Mouse (Mus musculus) right cerebral cortex, postnatal 10 days (tissue): ENCODE measurements at regions not wholly inside any gene's neighbourhood (a gene's known extent, or its start where the extent isn't known, plus 50 kb on each side); places are given as distances from the start of the nearest gene placed in this dataset.

ENCODE experiments used
- DNase-seq, 2 experiments: peaks; one replicate each; pipeline ENCODE4 v3.0.0; 2021; ENCODE audit warnings: low spot score in 2 of 2

- no peak for DNase-seq
Observed at GRCm38 (mm10) chr14:76917139-76917929, 119.2 kb upstream of the Ccdc122 start.

- no peak for DNase-seq
Observed at GRCm38 (mm10) chr14:76913850-76914249, 122.7 kb upstream of the Ccdc122 start.

- no peak for DNase-seq
Observed at GRCm38 (mm10) chr14:76912301-76913001, 124.1 kb upstream of the Ccdc122 start.

DNA sequence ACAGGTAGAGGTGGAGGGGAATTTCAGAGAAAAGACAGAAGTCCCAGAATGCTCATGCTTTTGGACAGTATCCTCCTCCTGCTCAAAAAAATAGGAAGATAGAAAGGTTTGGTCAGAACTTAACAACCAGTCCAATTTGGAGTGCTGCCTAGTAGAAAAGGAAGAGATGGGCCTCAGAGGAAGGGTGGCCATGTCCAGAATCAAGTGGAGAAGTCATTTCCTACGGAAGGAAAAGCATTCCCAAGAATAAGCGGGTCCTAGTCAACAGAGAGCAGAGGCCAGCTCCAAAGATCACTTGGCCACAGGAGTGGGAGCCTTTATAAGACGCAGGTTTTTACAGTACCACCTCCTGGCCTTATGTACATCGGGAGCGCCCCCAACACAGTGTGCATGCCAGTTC lies 125.3 kb upstream of the Ccdc122 start:
- no peak for DNase-seq

DNA sequence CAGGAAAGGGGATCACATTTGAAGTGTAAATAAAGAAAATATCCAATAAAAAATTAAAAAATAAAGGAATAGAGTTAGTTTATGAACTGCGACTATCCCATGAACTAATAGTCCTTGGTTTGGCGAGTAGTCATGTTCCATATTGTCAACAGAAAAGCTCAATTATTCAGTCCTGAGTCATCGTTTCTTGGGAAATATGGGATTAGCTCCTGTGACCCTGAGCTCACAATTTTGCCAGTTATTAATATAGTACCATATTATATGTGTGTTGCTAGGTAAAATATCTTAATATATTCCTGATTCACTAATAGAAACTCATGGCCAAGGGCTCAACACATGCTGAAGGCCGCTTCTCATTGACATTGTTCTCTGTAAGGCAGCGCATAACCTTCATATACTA lies 126.4 kb upstream of the Ccdc122 start:
- no peak for DNase-seq

DNA sequence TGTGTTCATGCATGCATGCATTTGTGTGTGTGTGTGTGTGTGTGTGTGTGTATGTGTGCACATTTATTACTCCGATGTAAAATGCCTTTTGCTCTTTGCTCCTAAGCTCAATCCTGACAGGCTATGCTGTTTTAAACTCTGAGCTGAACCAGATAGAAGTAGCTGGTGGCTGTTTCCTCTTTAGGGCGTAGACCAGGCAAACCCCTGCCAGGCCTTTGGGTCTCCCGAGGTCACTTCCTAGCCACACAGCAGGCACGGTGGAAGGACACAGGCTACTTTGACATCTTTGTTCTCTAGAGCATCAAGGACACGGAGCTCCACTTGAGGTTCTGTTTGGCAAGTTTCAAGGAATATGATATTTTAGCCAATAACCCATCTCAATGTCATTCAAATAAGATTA lies 128.6 kb upstream of the Ccdc122 start:
- no peak for DNase-seq

DNA sequence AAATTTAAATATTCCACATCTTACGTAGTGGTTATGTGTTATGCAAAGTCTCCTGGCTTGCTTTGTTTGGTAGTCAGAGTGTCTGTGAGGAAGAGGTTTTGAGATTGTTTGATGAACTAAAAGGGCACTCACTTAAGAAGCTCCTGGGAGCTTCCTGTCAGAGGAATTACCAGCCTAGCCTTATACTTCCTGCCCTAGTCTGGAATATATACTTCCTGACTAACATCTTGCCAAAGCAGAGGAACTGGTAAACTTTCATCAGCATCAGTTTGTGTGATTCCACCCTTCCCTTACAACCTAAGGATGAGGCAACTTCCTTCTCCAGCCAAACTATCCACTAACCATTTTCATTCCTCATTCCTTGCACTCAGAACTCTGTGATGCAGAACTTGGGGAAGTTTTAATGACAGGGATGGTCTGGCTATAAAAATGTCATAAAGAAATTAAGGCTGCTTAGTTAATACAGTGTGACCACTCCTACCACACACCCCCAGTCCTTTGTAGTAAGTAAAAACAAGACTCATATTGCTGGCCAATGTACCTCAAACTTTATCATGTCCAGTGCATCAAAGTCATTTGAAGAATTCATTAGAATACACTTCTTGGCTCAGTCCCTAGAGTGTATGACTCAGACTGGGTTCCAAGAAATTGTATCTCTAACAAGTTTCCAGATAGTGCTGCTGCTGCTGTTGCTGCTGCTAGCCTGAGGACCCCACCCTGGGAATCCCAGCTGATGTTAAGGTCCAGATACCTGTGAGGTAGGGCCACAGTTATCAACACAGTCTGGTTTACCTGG lies 133.4 kb upstream of the Ccdc122 start:
- no peak for DNase-seq

DNA sequence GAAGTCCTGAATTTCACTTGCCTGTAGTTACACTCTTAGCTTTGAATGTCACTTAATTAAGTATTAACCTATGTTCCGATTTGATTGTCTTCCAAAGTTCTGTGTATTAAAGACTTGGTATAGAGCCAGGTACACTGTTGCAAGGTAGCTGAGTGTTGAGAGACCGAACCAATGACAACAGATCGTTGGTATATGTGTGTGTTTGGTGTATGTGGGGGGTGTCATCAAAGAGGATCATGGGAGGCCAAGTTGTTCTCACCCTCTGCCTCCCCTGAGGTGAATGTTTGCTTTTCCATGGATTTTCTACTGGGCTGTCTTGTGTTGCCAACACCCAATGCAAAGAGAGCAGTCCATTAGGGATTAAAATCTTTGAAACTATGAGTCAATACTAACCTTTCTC lies 135.1 kb upstream of the Ccdc122 start:
- no peak for DNase-seq

DNA sequence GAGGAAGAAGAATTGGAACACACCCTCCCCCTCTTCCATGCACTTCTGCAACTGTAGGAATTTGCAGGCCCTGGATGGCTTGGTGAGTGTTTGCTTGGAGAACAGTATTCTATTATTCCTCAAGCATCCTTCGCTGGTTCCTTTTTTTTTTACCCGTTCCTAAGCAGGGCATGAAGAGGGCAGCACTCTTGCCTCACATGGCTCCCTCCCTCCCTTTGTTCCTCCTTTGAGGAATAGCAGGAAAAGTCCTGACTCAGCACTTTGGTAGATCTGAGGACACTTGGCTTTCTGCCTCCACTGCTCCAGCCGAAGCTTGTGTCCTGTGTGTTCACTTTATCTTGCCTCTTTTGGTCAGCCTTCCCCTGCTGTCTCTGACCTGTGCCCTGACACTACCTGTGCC lies 137.2 kb upstream of the Ccdc122 start:
- no peak for DNase-seq

GRCm38 (mm10) chr14:76887708-76888107 lies 148.9 kb upstream of the Ccdc122 start:
- DNase-seq, result no peak

GRCm38 (mm10) chr14:76887201-76887600 lies 149.4 kb upstream of the Ccdc122 start:
- DNase-seq, result no peak

- no peak for DNase-seq
Observed at GRCm38 (mm10) chr14:76883231-76883651, 153.3 kb upstream of the Ccdc122 start.

- peak; percentile 71 to 72 for DNase-seq
Observed at GRCm38 (mm10) chr14:76882711-76883171, 153.8 kb upstream of the Ccdc122 start.

DNA sequence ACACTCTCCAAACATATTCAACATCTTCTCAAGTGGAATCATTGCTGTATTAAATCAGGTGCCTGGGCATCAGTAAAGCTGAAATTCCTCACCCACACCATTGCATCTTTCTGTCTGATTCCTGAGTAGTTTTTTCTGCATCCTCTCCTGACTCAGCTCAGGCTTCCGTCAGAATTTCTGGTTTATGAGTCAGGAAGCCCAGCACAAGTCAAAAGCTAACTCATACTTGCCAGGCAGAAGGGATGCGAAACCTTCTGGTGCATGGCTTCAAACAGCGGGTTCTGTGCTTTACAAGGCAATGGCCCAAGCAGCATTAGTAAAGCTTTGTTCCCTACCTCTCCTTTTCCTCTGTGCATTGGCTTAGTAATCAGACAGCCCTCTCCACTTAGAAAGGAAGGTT lies 155.7 kb upstream of the Ccdc122 start:
- DNase-seq, result no peak

DNA sequence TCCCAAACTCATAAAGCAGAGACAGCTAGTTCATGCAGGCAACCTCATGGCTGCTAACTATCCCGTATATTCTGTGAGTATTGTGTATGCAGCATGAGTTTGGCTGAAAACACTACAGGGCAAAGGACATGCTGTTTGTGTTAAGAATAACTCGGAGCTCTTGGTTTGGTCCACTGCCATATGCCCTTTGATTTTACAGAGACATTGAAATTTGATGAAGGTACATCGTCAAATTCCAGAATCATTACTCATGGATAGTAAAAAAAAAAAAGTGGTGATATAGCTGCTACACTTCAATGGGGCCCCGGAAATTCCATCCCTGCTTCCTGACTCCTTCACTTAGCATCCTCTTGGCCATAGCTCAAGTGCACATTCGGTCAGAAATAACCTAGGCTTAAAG lies 159.3 kb upstream of the Ccdc122 start:
- no peak for DNase-seq

DNA sequence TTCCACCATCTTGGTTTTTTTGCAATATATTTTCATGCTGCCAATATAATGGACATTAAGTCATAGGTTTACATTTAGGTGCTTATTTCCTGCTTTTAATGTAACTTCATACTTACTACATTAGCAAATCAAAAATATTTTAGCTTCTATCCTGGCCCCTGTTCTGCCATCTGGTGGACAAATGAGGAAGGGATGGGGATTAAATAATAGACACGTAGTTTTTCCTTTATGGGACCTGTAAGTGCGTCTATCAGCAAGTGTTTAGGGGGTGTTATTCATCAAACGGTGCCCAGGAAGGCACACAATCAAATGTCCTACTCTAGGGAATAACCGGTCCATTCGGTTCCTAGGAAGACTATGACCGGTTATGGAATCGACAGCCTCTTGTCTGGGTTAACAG lies 160.6 kb upstream of the Ccdc122 start:
- peak; percentile 55 to 67 for DNase-seq

GRCm38 (mm10) chr14:76875266-76875900 lies 161.2 kb upstream of the Ccdc122 start:
- DNase-seq, result no peak

DNA sequence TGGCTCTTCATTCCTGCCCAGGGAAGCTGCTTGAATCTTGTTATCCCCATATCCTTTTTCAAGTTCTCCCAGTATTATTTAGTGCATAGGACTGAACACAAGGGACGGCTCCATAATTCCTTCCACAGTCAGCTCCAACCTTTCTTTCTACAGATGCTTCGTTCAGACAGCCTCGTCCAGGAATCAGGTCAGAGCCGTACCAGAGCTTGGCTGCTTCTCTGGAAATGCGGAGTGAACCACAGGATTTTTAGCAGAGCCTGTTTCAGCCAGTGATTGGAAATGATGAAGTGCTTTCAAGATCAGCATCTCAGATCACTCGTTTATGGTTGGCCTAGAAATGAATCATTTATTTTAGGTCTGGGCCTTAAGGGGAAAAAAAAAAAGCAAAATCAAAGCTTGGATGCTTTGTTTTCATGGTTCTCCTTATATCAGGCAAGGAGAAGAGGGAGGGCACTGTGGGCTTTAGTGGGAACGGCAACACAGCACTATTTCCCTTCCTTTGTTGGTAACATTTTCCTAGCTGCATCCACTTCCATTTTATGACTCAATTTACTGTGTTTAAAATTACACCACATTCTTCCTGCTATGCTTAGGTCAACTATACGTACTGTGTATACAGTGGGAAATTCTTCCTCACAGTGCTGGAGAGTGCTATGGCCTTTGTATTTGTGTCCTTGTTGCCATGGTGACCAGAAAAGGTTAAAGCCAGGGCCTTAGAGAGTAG lies 161.9 kb upstream of the Ccdc122 start:
- DNase-seq, result no peak

- no peak for DNase-seq
Observed at GRCm38 (mm10) chr14:76873684-76874083, 162.9 kb upstream of the Ccdc122 start.

- no peak for DNase-seq
Observed at GRCm38 (mm10) chr14:76872976-76873375, 163.6 kb upstream of the Ccdc122 start.

DNA sequence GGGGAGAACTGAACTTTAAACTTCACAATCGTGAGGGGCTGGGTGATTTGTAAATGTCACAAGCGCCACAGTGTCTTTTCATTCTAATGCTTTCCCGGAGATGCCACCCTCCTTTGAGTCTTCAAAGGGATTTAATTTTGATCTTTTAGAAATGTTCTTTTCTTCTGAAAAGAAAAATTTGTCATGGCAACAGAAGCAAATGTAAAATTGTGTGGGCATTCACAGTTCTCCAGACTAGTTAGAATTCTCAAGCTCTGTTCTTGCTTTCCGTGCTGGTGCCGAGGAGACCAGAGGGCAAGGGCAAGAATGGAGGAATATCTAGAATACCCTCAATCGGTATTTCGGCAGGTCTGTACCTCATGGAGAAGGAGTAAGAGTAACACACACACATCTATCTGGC lies 164.1 kb upstream of the Ccdc122 start:
- DNase-seq, result no peak
